Mouse (Mus musculus): ENCODE results near the gene Gm49333.

Gene Gm49333

GRCm38 (mm10) chr16:20691617-20692016 lies 80.2 kb downstream of the Gm49333 start:
- no peak for DNase-seq

- peak in 1 of 2 experiments; percentile 41 for DNase-seq
These were observed 81.0 kb downstream of the Gm49333 start for GRCm38 (mm10) chr16:20692241-20692965.

GRCm38 (mm10) chr16:20693111-20693701 lies 81.8 kb downstream of the Gm49333 start, which contains the start of gene Fam131a:
Gene Fam131a (plus strand): TSS chr16:20693241.
- peak; percentile 95 to 97 for DNase-seq

DNA sequence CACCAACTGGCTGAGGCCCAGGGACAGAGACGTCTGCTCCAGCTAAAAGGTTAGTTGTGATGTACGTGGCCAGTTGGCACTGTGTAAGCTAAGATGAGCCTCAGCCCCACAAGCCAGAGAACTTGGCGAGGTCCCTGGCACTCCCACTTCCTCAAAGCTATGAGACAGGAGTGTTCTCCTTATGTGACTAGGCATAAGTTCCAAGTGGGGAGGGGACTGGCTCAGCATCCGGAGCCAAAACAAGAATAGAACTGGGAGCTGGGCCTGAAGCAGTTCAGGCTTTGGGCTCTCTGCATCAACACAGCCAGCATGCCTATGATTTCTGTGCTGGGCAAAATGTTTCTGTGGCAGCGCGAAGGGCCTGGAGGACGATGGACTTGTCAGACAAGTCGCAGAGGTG lies 83.4 kb downstream of the Gm49333 start:
- peak; percentile 75 for DNase-seq

All from cerebellum, postnatal 25 days (tissue).